Mouse (Mus musculus) brain, embryonic 14.5 days (tissue): ENCODE measurements around the gene Tspan31. TPM values are rescaled to one million over a fixed set of nuclear protein-coding genes. Genes with fewer than 3 reads are reported as not detected.

Source experiments
- DNase-seq: peaks from one replicate; pipeline ENCODE4 v3.0.0-alpha.2; 2011; ENCODE audit warnings: low read depth
- CTCF ChIP-seq: fragments of 200-500 bp; IDR thresholded peaks from 2 replicates; pipeline ENCODE4 v1.5.1; 2012; ENCODE audit warnings: inconsistent platforms, mild to moderate bottlenecking, moderate library complexity, borderline replicate concordance; ENCODE audit not compliant: insufficient read depth, insufficient read length; ENCODE audit errors: extremely low read depth
- POLR2A ChIP-seq: fragments of 200-500 bp; IDR thresholded peaks from 2 replicates; pipeline ENCODE4 v1.6.1; 2012; ENCODE audit warnings: mild to moderate bottlenecking, inconsistent platforms, borderline replicate concordance; ENCODE audit not compliant: poor library complexity, insufficient read depth, insufficient read length, severe bottlenecking; ENCODE audit errors: extremely low read depth
- polyA plus RNA-seq: library from polyadenylated mRNA; depleted of rRNA; stranded (reverse); fragments of >200 nt; gene quantifications from 2 replicates; pipeline ENCODE4 v1.2.3, GENCODE M21; 2012

Tspan31 gene
- polyA plus RNA-seq, 1 experiment, result 96.5 TPM

- DNase-seq, result peak; percentile 96
- TF ChIP-seq CTCF (no peak), POLR2A (peak; percentile 4; the same call in 1 of the 2 replicates)
These were observed 9.8 kb downstream of the Tspan31 start, which contains the start of gene March9 for GRCm38 (mm10) chr10:127059968-127060916. Gene March9, minus strand, starts transcription at chr10:127060184.

GRCm38 (mm10) chr10:127059174-127059967 is 10.7 kb downstream of the Tspan31 start:
- DNase-seq, result peak; percentile 56
- 0 out of 2 replicates have a peak, but pooled peaks have one; percentile 28 for TF ChIP-seq POLR2A
- TF ChIP-seq CTCF, result no peak

DNA sequence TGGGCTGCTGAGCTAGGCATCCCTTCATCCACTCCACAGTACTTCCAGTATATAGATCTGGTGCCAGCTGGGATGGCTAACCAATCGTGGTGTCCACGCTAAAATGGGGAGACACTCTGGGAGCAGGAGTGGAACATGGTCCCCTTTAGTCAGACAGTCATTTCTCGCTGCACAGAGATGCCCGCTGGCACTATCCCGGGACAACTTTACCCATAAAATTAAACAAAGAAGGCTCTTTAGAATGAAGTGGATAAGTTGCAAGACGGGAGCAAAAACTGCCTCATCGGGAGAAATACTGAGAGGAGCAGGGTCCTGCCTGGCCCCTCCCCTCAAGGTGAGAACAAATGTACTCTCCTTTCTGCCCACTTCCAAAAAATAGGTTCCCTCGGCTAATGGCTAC is 11.4 kb downstream of the Tspan31 start:
- no peak for DNase-seq
- TF ChIP-seq CTCF (no peak), POLR2A (no peak)

- TF ChIP-seq CTCF, result peak; percentile 98
- TF ChIP-seq POLR2A, result no peak
These were observed 11.9 kb downstream of the Tspan31 start for GRCm38 (mm10) chr10:127058161-127058560.

GRCm38 (mm10) chr10:127056490-127056889 is 13.6 kb downstream of the Tspan31 start:
- TF ChIP-seq CTCF, result no peak
- TF ChIP-seq POLR2A, result no peak
- no peak for DNase-seq

More at GRCm38 (mm10) chr10:127058161-127058560, 11.9 kb downstream of the Tspan31 start:
- DNase-seq, result peak; percentile 83

GRCm38 (mm10) chr10:127055406-127055805 is 14.7 kb downstream of the Tspan31 start:
- no peak for DNase-seq
- no peak for TF ChIP-seq POLR2A
- no peak for TF ChIP-seq CTCF

GRCm38 (mm10) chr10:127054646-127055045 is 15.4 kb downstream of the Tspan31 start:
- TF ChIP-seq POLR2A (no peak), CTCF (no peak)
- DNase-seq, result no peak

GRCm38 (mm10) chr10:127050119-127050474 is 20.0 kb downstream of the Tspan31 start:
- TF ChIP-seq POLR2A (no peak), CTCF (no peak)
- DNase-seq, result no peak

DNA sequence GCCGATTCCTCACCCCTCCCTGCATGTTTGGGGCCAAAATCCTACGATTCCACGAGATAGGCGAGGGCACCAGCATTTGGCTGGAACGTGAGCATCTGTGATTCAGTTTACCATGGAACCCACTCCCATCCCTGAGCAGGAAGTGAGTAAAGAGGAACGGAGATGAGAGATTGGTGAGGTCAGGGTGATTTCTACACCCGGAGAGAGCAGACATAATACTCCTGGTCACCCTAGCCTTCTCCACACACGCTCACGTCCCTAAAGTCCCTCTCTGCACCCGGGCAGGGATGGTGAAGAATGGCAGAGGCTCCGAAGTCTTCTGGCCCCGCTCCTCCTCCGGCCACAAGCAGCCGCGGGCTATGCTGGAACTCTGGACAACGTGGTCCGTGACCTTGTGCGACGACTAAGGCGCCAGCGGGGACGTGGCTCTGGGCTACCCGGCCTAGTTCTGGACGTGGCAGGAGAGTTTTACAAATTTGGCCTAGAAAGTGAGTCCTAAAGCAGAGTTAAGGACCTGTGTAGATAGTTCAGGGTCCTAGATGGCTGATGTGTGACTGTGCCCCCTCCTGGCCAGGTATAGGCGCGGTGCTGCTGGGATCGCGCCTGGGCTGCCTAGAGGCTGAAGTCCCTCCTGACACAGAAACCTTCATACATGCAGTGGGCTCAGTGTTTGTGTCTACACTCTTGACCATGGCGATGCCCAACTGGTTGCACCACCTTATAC is 20.5 kb downstream of the Tspan31 start:
- no peak for DNase-seq
- TF ChIP-seq POLR2A, result no peak
- peak; percentile 16; the same call in 1 of the 2 replicates for TF ChIP-seq CTCF

DNA sequence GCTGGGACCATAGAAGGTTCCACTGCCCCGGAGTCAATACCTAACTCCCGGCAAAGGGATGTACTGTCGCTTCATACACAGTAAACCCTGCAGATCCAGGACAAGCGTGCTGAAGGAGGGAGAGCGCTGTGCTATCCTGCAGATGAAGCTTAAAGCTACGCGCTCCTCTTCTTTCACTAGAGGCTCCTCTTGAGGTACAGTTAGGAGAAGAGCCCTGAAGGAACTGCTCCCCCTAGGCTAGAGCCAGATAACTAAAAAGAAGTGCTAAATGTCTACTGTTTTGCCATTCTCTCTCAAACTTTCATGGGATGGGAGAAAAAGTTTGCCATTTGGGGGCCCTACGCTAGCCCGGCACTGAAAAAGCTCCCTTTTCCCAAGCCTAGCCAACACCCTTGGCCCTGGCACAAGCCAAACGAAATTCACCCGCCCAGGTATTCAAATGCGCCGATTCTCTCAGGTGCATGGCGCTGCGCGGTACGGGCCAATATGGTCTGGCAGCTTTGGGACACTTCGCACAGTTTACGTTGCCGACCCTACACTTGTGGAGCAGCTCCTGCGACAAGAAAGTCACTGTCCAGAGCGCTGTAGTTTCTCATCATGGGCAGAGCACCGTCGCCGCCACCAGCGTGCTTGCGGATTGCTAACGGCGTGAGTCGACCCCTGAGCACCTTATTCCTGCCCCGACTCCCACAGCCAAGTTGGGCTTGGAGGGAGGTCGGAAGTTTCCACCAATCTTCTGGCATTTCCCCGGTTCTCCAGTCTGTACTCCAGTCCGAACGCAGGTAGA is 21.3 kb downstream of the Tspan31 start:
- TF ChIP-seq POLR2A (no peak), CTCF (no peak)
- DNase-seq, result no peak

DNA sequence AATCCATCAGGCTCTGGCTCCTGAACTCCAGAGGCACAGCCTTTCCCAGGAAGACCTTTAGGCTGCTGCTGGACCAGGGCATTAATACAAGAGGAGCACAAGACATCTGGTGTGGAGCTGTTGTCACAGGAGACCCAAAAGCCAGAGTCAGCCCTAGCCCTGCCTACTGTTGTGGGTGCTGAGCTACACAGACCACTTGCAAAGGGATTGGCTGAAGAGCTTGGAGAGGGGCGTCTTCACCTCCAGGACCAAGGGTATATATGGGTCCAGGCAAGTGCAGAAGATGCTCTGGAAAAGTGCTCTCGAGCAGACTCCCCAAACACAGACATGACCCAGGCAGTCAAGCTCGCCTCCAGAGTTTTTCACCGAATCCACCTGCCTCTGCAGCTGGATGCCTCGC is 22.1 kb downstream of the Tspan31 start, which contains the start of gene Cyp27b1:
Gene Cyp27b1, plus strand, starts transcription at position 297 of the 400 bp plus-strand sequence.
- no peak for TF ChIP-seq CTCF
- no peak for TF ChIP-seq POLR2A

DNA sequence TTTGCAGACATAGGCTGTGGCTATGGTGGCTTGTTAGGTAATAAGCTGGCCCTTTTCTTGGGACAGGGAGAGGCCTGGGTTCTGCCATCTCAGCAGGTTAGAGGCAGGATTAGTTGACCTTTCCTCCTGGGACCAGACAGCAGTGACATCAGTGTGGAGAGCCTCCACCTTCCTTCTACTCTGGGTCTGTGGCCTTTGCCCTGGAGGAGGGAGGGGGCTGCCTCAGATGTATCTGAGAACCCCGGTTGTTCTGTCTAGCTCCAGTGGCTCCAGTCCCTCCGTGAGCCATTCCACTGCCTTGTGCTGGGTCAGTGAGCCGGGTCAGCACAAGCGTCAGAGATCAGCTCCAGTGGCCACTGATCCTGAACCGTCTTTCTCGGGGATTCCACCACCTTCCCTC is 26.9 kb downstream of the Tspan31 start:
- no peak for DNase-seq
- no peak for TF ChIP-seq POLR2A
- TF ChIP-seq CTCF, result no peak

More for the DNA sequence above, 22.1 kb downstream of the Tspan31 start, which contains the start of gene Cyp27b1:
- DNase-seq, result no peak

DNA sequence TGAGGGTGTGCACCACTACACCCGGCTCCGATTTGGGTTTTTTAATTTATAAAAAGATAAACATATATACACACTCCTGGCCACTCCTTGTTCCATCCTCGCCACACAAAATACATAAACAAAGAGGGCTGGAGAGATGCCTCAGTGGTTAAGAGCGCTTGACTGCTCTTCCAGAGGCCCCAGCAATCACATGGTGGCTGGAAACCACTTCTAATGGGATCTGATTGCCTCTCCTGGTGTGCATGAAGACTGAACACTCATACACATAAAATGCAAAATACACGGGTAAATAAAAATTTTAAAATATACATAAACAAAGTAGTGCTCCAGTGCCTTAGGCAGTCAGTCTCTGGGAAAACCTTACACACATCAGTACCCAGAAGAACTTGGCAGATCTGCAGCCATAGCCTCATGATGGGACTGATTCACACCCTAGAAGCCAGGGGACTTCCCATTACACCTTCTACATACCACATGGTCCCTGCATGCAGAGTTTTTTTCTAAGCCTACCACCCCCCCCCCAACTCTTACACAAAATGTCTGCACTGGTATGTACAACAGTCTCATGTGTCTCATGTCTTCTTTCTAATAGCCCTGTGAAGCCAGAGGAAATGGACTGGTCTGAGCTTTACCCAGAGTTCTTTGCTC is 27.5 kb downstream of the Tspan31 start:
- TF ChIP-seq POLR2A (no peak), CTCF (no peak)
- no peak for DNase-seq
